In the genomic region with DNA sequence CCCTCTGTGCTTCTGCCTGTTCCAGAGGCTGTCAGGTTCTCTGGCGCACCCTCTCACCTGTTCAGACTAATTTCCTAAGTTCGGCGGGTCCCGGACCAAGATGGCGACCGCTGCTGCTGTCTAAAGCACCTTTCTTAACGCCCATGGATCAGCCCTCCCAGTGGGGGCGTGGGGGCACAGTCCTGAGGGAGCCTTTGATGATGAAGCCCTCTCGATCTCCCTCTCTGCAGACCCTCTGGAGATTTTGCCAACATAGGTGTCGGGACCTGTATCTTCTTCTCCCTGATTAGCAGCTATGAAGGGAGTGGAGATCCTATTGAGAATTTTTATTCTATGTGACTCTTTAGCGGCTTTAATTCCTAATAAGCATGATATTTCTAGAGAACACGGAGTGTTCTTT, we compare ENCODE assay signal across 24 mouse cellular contexts.
DNase-seq lines count a peak whose midpoint lies in the region; TF ChIP-seq lines count a peak whose summit lies in the region.
"Had no signal": no experiment of that assay in that cellular context is flagged by ENCODE, and none has a peak within 500 bp of the region (broad histone marks: within the 10 kb centered on the region; RNA-seq: fewer than 3 reads in every experiment).

No protein-coding gene starts in this region.

- no peak for TF ChIP-seq POLR2A in ES-Bruce4 (IDR thresholded peaks at IDR 0.05; ENCODE audit: insufficient read depth, low read length)

- H3K27me3 ChIP-seq in E14TG2a.4 (ENCODE audit: insufficient read depth, low read length) (0 out of 2 replicates have a peak, but pooled peaks cover 4% of the 10 kb centered on the region), ES-Bruce4 (ENCODE audit: control insufficient read depth, insufficient read depth, low read length, poor library complexity, severe bottlenecking) (no peaks in the 10 kb centered on the region)
- H3K27me3 ChIP-seq in limb, embryonic 10.5 days (ENCODE audit: low read depth, poor library complexity, severe bottlenecking): no peaks in the 10 kb centered on the region
- H3K27me3 ChIP-seq: embryonic facial prominence, embryonic 13.5 days; forebrain, embryonic 12.5 days; forebrain, embryonic 15.5 days; heart, embryonic 13.5 days; hindbrain, embryonic 13.5 days; intestine, embryonic 15.5 days had no signal

- no peak overlapping the region for H3K27ac ChIP-seq in ES-Bruce4 (ENCODE audit: insufficient read depth, low read length)
- H3K27ac ChIP-seq in limb, embryonic 10.5 days: peak overlapping the region; percentile 53; the same call in 1 of the 2 replicates
- no peak overlapping the region for H3K27ac ChIP-seq in gastrocnemius, adult 2 months
- H3K27ac ChIP-seq: embryonic facial prominence, embryonic 13.5 days; forebrain, embryonic 12.5 days; forebrain, embryonic 15.5 days; heart, adult 2 months; heart, embryonic 10.5 days; heart, embryonic 13.5 days; hindbrain, embryonic 13.5 days; intestine, embryonic 15.5 days had no signal

- 0 out of 2 replicates have a peak, but pooled peaks cover 8% of the 10 kb centered on the region for H3K4me1 ChIP-seq in E14TG2a.4 (replicated peaks; ENCODE audit: low read depth, low read length)
- no peaks in the 10 kb centered on the region for H3K4me1 ChIP-seq in ES-Bruce4 (ENCODE audit: control insufficient read depth, insufficient read depth, low read length)
- H3K4me1 ChIP-seq in limb, embryonic 10.5 days: peaks cover 30% of the 10 kb centered on the region
- H3K4me1 ChIP-seq: forebrain, embryonic 12.5 days; forebrain, embryonic 15.5 days; heart, embryonic 10.5 days; heart, embryonic 13.5 days had no signal

- no peak overlapping the region for H3K9ac ChIP-seq in ES-Bruce4 (ENCODE audit: low read depth, poor library complexity, severe bottlenecking)
- H3K9ac ChIP-seq: embryonic facial prominence, embryonic 13.5 days; forebrain, embryonic 12.5 days; forebrain, embryonic 15.5 days; heart, embryonic 13.5 days; hindbrain, embryonic 13.5 days; intestine, embryonic 15.5 days had no signal

- intact Hi-C loops in gastrocnemius, postnatal 36 days (cut with DNase I): no loop called here
- intact Hi-C loops in gastrocnemius, adult 2 months (cut with DNase I): no loop called here

- peak; percentile 4 for DNase-seq in WW6 (ENCODE audit: low read depth, low spot score)
- no peak for DNase-seq in limb, embryonic 10.5 days (ENCODE audit: low spot score)
- no peak for DNase-seq in gastrocnemius, postnatal 36 days
- no peak for DNase-seq in gastrocnemius, adult 2 months
- DNase-seq: adrenal gland, adult 2 months; adrenal gland, postnatal 14 days; cerebellum, adult 11 months; cerebellum, adult 2 months; cerebellum, adult 9-11 months; cerebellum, postnatal 25 days; gastrocnemius, postnatal 10 days; heart, adult 2 months; heart, postnatal 14 days; kidney, adult 11 months had no signal

- TF ChIP-seq CTCF in E14TG2a.4 (conservative IDR thresholded peaks at IDR 0.05; ENCODE audit: low read length): no peak
- no peak for TF ChIP-seq CTCF in ES-Bruce4 (IDR thresholded peaks at IDR 0.05; ENCODE audit: low read depth, low read length)
- no peak for TF ChIP-seq CTCF in gastrocnemius, adult 2 months (IDR thresholded peaks at IDR 0.05)

- no peak for TF ChIP-seq EP300 in ES-Bruce4 (IDR thresholded peaks at IDR 0.05; ENCODE audit: insufficient read depth, low read depth, low read length)

- H3K36me3 ChIP-seq in E14TG2a.4 (ENCODE audit: insufficient read depth, low read length) (no peaks in the 10 kb centered on the region), ES-Bruce4 (ENCODE audit: control insufficient read depth, insufficient read depth, low read length, poor library complexity, severe bottlenecking) (no peaks in the 10 kb centered on the region)
- H3K36me3 ChIP-seq in limb, embryonic 10.5 days: no peaks in the 10 kb centered on the region
- H3K36me3 ChIP-seq: embryonic facial prominence, embryonic 13.5 days; forebrain, embryonic 12.5 days; forebrain, embryonic 15.5 days; heart, embryonic 10.5 days; heart, embryonic 13.5 days; hindbrain, embryonic 13.5 days; intestine, embryonic 15.5 days had no signal

- H3K4me3 ChIP-seq in E14TG2a.4 (replicated peaks; ENCODE audit: low read length): peak overlapping the region; percentile 41
- H3K4me3 ChIP-seq in ES-Bruce4 (ENCODE audit: low read depth, low read length): peak overlapping the region; percentile 26; the same call in 1 of the 2 replicates
- no peak overlapping the region for H3K4me3 ChIP-seq in limb, embryonic 10.5 days
- no peak overlapping the region for H3K4me3 ChIP-seq in gastrocnemius, adult 2 months
- H3K4me3 ChIP-seq: embryonic facial prominence, embryonic 13.5 days; erythroblast, embryonic 14.5 days; forebrain, embryonic 12.5 days; forebrain, embryonic 15.5 days; heart, adult 2 months; heart, embryonic 10.5 days; heart, embryonic 13.5 days; hindbrain, embryonic 13.5 days; intestine, embryonic 15.5 days had no signal

- H3K9me3 ChIP-seq in E14TG2a.4 (ENCODE audit: low read length): peaks cover 15% of the 10 kb centered on the region
- H3K9me3 ChIP-seq in ES-Bruce4 (replicated peaks; ENCODE audit: control insufficient read depth, insufficient read depth, low read length, poor library complexity, severe bottlenecking): no peaks in the 10 kb centered on the region; the same call in 1 of the 2 replicates
- no peaks in the 10 kb centered on the region for H3K9me3 ChIP-seq in limb, embryonic 10.5 days (replicated peaks)
- H3K9me3 ChIP-seq: embryonic facial prominence, embryonic 13.5 days; forebrain, embryonic 12.5 days; forebrain, embryonic 15.5 days; heart, embryonic 10.5 days; heart, embryonic 13.5 days; hindbrain, embryonic 13.5 days; intestine, embryonic 15.5 days had no signal

- WGBS in limb, embryonic 10.5 days: 93% methylated on average over 12 of the region's 12 CpGs

Comparison
In these comparisons a context has a peak if more than half of its experiments do, and no peak if none do; other contexts are left out.
1. H3K4me3 ChIP-seq: peak in E14TG2a.4 (single experiment) and ES-Bruce4 (single experiment); none in limb, embryonic 10.5 days (single experiment) and gastrocnemius, adult 2 months (single experiment).